Mouse (Mus musculus): ENCODE data around the gene Tmeff1. TPM values are rescaled to one million over a fixed set of nuclear protein-coding genes. Genes with fewer than 3 reads are reported as not detected.

Tmeff1 gene
- polyA plus RNA-seq, 1 experiment from 2014 or later = 16.7 TPM

GRCm38 (mm10) chr4:48624961-48625360 lies 40.0 kb downstream of the Tmeff1 start:
- no peaks in the 10 kb centered on the region for H3K9me3 ChIP-seq (ENCODE audit: control insufficient read depth, low read length)
- no peak overlapping the region for H3K27ac ChIP-seq (replicated peaks)
- H3K4me3 ChIP-seq (ENCODE audit: low read depth, low read length) = no peak overlapping the region
- H3K27me3 ChIP-seq (ENCODE audit: control insufficient read depth, insufficient read depth, low read length) = no peaks in the 10 kb centered on the region
- H3K4me2 ChIP-seq (replicated peaks; ENCODE audit: low read depth) = no peak overlapping the region
- H3K4me1 ChIP-seq (replicated peaks; ENCODE audit: control insufficient read depth, insufficient read depth) = no peaks in the 10 kb centered on the region
- 49% methylated on average over 6 of the region's 6 CpGs for WGBS
- no peak for TF ChIP-seq CTCF (IDR thresholded peaks at IDR 0.05; ENCODE audit: low read depth)
- DNase-seq (ENCODE audit: low spot score) (no peak), ATAC-seq (ENCODE audit: low FRiP score, low TSS enrichment) (no peak)
- no peak overlapping the region for H3K9ac ChIP-seq (ENCODE audit: low read length)
- H3K36me3 ChIP-seq (ENCODE audit: control insufficient read depth, insufficient read depth, low read length) = peaks cover 3% of the 10 kb centered on the region; the same call in 1 of the 2 replicates

GRCm38 (mm10) chr4:48625836-48626235 lies 40.9 kb downstream of the Tmeff1 start:
- Histone ChIP-seq H3K4me1 (replicated peaks; ENCODE audit: control insufficient read depth, insufficient read depth) (no peaks in the 10 kb centered on the region), H3K4me3 (ENCODE audit: low read depth, low read length) (no peak overlapping the region), H3K36me3 (ENCODE audit: control insufficient read depth, insufficient read depth, low read length) (peaks cover 3% of the 10 kb centered on the region; the same call in 1 of the 2 replicates), H3K4me2 (replicated peaks; ENCODE audit: low read depth) (no peak overlapping the region), H3K9me3 (ENCODE audit: control insufficient read depth, low read length) (no peaks in the 10 kb centered on the region), H3K27me3 (ENCODE audit: control insufficient read depth, insufficient read depth, low read length) (no peaks in the 10 kb centered on the region), H3K9ac (ENCODE audit: low read length) (no peak overlapping the region), H3K27ac (replicated peaks) (peak overlapping the region; percentile 30; the same call in 1 of the 2 replicates)
- TF ChIP-seq CTCF (IDR thresholded peaks at IDR 0.05; ENCODE audit: low read depth) = no peak
- no peak for TF ChIP-seq EP300 (optimal IDR thresholded peaks at IDR 0.05)
- DNase-seq (ENCODE audit: low spot score) = no peak
- peak; percentile 47; the same call in 1 of the 2 replicates for ATAC-seq (ENCODE audit: low FRiP score, low TSS enrichment)
- WGBS = 56% methylated on average over 9 of the region's 9 CpGs

GRCm38 (mm10) chr4:48629445-48629844 lies 44.5 kb downstream of the Tmeff1 start:
- no peak for ATAC-seq (ENCODE audit: low FRiP score, low TSS enrichment)
- Histone ChIP-seq H3K36me3 (ENCODE audit: control insufficient read depth, insufficient read depth, low read length) (peaks cover 3% of the 10 kb centered on the region; the same call in 1 of the 2 replicates), H3K4me1 (replicated peaks; ENCODE audit: control insufficient read depth, insufficient read depth) (no peaks in the 10 kb centered on the region), H3K9me3 (ENCODE audit: control insufficient read depth, low read length) (no peaks in the 10 kb centered on the region), H3K4me2 (replicated peaks; ENCODE audit: low read depth) (no peak overlapping the region), H3K9ac (ENCODE audit: low read length) (no peak overlapping the region), H3K4me3 (ENCODE audit: low read depth, low read length) (no peak overlapping the region), H3K27ac (replicated peaks) (no peak overlapping the region), H3K27me3 (ENCODE audit: control insufficient read depth, insufficient read depth, low read length) (no peaks in the 10 kb centered on the region)
- 95% methylated on average over 13 of the region's 13 CpGs for whole genome bisulfite sequencing
- no peak for DNase-seq (ENCODE audit: low spot score)
- TF ChIP-seq EP300 (optimal IDR thresholded peaks at IDR 0.05) = no peak
- no peak for TF ChIP-seq CTCF (IDR thresholded peaks at IDR 0.05; ENCODE audit: low read depth)

GRCm38 (mm10) chr4:48633529-48633928 lies 48.6 kb downstream of the Tmeff1 start:
- Histone ChIP-seq H3K4me1 (replicated peaks; ENCODE audit: control insufficient read depth, insufficient read depth) (no peaks in the 10 kb centered on the region), H3K27ac (replicated peaks) (no peak overlapping the region), H3K4me2 (replicated peaks; ENCODE audit: low read depth) (no peak overlapping the region), H3K4me3 (ENCODE audit: low read depth, low read length) (no peak overlapping the region), H3K27me3 (ENCODE audit: control insufficient read depth, insufficient read depth, low read length) (no peaks in the 10 kb centered on the region), H3K9me3 (ENCODE audit: control insufficient read depth, low read length) (no peaks in the 10 kb centered on the region), H3K9ac (ENCODE audit: low read length) (no peak overlapping the region), H3K36me3 (ENCODE audit: control insufficient read depth, insufficient read depth, low read length) (peaks cover 3% of the 10 kb centered on the region; the same call in 1 of the 2 replicates)
- WGBS = 64% methylated on average over 6 of the region's 6 CpGs
- no peak for ATAC-seq (ENCODE audit: low FRiP score, low TSS enrichment)
- TF ChIP-seq EP300 (optimal IDR thresholded peaks at IDR 0.05) = no peak
- no peak for TF ChIP-seq CTCF (IDR thresholded peaks at IDR 0.05; ENCODE audit: low read depth)
- no peak for DNase-seq (ENCODE audit: low spot score)

- ATAC-seq (ENCODE audit: low FRiP score, low TSS enrichment) (no peak), DNase-seq (ENCODE audit: low spot score) (no peak)
- Histone ChIP-seq H3K9ac (ENCODE audit: low read length) (no peak overlapping the region), H3K4me3 (ENCODE audit: low read depth, low read length) (no peak overlapping the region), H3K36me3 (ENCODE audit: control insufficient read depth, insufficient read depth, low read length) (0 out of 2 replicates have a peak, but pooled peaks cover 2% of the 10 kb centered on the region), H3K4me1 (replicated peaks; ENCODE audit: control insufficient read depth, insufficient read depth) (no peaks in the 10 kb centered on the region), H3K4me2 (replicated peaks; ENCODE audit: low read depth) (no peak overlapping the region), H3K27ac (replicated peaks) (no peak overlapping the region), H3K9me3 (ENCODE audit: control insufficient read depth, low read length) (no peaks in the 10 kb centered on the region), H3K27me3 (ENCODE audit: control insufficient read depth, insufficient read depth, low read length) (no peaks in the 10 kb centered on the region)
- TF ChIP-seq CTCF (IDR thresholded peaks at IDR 0.05; ENCODE audit: low read depth) = peak; percentile 57
- TF ChIP-seq EP300 (optimal IDR thresholded peaks at IDR 0.05) = no peak
- WGBS = 54% methylated on average over 2 of the region's 2 CpGs
These were observed 49.1 kb downstream of the Tmeff1 start for GRCm38 (mm10) chr4:48634058-48634457.

- H3K9ac ChIP-seq (ENCODE audit: low read length) = no peak overlapping the region
- TF ChIP-seq EP300 (optimal IDR thresholded peaks at IDR 0.05) = no peak
- no peak for TF ChIP-seq CTCF (IDR thresholded peaks at IDR 0.05; ENCODE audit: low read depth)
- whole genome bisulfite sequencing = 84% methylated on average over 13 of the region's 13 CpGs
- H3K4me3 ChIP-seq (ENCODE audit: low read depth, low read length) = no peak overlapping the region
- no peaks in the 10 kb centered on the region for H3K9me3 ChIP-seq (ENCODE audit: control insufficient read depth, low read length)
- 0 out of 2 replicates have a peak, but pooled peaks cover 2% of the 10 kb centered on the region for H3K36me3 ChIP-seq (ENCODE audit: control insufficient read depth, insufficient read depth, low read length)
- no peak overlapping the region for H3K27ac ChIP-seq (replicated peaks)
- H3K4me1 ChIP-seq (replicated peaks; ENCODE audit: control insufficient read depth, insufficient read depth) = no peaks in the 10 kb centered on the region
- no peak overlapping the region for H3K4me2 ChIP-seq (replicated peaks; ENCODE audit: low read depth)
- ATAC-seq (ENCODE audit: low FRiP score, low TSS enrichment) = no peak
- no peak for DNase-seq (ENCODE audit: low spot score)
- H3K27me3 ChIP-seq (ENCODE audit: control insufficient read depth, insufficient read depth, low read length) = no peaks in the 10 kb centered on the region
These were observed 51.9 kb downstream of the Tmeff1 start for GRCm38 (mm10) chr4:48636831-48637230.

Measured in stomach, postnatal 0 days (tissue).